Mouse (Mus musculus) mouse trophoblast stem cell (cell line): Measurements from ENCODE around the gene Plxna4.

Experiments used
- in situ Hi-C, 2 experiments: fragments of 300-500 bp; cut with MseI, MboI; formaldehyde crosslinking; loops; 2 replicates in 1 of 2; 3 replicates in 1 of 2; pipeline ENCODE4 v1.15.1; 2025

Gene Plxna4

GRCm38 (mm10) chr6:32588056-32588671, at the start of gene Plxna4:
Gene Plxna4, minus strand, starts transcription at chr6:32588192.
- in situ Hi-C loops = loop anchor here in 1 of 2 experiments (25.0 kb wide), 1 partner anchor 926 kb away; no protein-coding TSS in a partner anchor

- in situ Hi-C loops = no loop called here
These were observed 49.7 kb upstream of the Plxna4 start for GRCm38 (mm10) chr6:32637568-32638183.

DNA sequence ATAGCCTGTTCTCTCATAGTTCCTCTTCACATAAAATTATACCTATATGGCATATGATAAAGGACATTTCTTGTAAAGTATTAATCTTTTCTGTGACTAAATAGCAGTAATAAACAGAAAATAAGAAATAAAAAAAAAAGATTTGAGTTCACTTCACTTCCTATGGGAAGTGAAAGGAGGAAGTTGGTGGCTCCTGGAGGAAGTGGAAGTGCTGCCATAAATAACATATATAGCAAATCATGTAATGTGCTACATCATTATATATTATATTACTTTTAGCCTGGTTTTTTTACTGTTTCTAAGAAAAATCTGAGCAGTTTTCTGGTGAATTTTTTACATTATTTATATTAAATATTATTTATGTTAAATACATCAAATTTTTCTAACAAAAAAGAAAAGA, 22.7 kb upstream of the Plxna4 start:
- in situ Hi-C loops = no loop called here

DNA sequence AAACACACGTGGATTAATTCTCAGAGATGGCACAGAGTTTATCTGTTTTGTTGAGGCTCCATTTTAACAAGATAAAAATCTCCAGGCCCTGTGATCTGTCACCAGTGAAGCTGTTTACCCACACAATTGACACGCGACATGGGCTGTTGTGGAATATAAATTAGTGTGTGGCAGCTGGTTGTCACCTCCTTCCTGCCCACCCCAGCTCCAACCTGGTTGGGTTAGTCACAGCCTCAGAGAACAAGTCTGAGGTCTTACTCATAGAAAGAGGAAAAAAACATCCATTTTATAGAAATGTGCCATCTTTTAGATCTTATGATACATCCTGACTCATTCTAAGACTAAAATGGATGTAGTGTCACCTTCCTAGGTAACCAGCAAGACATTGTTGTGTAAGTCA, 18.8 kb upstream of the Plxna4 start:
- in situ Hi-C loops = no loop called here

DNA sequence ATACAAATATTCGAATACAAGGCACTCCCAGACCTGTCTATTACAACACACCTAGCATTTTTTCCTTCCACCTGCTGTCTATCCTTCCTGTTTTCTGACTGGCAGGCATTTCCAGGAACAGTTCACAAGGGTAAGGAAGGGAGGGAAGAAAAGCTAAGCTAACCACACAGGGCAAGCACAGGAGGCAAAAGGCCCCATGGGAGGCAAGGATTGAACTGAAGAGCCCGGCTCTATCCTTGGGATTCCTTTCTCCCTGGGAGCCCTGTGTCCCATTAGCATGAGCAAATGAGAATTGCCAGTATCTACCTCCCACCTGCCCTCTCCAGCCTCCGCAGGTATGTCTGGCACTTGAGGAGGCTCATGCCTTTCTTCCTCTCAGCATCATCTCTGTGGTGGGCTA, 17.6 kb upstream of the Plxna4 start:
- in situ Hi-C loops = no loop called here

GRCm38 (mm10) chr6:32604901-32605300, 16.9 kb upstream of the Plxna4 start:
- in situ Hi-C loops = no loop called here

DNA sequence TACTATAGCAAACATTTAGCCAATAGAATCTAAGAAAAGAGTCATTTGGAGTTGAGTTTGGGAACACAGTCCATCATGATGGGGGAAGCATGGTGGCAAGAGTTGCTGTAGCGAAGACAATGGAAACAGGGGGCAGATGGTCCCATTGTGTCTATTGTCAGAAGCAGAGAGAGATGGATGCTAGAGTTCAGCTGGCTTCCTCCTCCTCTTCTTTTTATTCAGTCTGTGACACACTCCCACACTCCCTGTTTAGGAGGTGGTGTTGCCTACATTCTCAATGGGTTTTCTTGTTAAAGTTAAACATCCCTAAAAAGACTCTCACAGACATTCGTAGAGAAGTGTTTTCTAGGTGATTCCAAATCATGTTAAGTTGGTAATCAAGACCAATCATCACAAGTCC, 14.1 kb upstream of the Plxna4 start:
- in situ Hi-C loops = no loop called here

GRCm38 (mm10) chr6:32601306-32601705, 13.3 kb upstream of the Plxna4 start:
- in situ Hi-C loops = no loop called here

GRCm38 (mm10) chr6:32595591-32595990, 7.6 kb upstream of the Plxna4 start:
- in situ Hi-C loops = loop anchor here in 1 of 2 experiments (25.0 kb wide), 1 partner anchor 933 kb away; no protein-coding TSS in a partner anchor

- in situ Hi-C loops = loop anchor here (5.0 to 25.0 kb wide), 2 partner anchors 264 to 929 kb away; no protein-coding TSS in a partner anchor
These were observed 3.2 kb upstream of the Plxna4 start for GRCm38 (mm10) chr6:32590979-32591758.

DNA sequence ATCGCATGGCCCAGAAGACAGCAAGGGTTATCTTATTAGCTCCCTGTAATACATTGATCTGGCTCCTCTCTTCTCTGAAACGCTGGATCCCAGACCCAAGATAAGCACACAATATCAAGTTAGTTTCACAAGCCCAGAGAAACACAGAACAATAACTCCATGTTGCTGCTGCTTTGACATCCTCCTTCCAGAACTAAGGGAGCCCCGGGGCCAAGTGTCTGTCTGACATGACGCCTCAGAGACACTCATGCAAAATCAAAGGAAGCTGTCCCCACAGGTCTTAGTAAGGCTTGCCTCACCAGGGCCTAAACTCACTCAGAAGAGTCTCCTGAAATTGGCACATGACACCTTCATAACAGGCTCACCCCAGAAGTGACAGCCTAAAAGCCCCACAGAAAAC, 1.6 kb upstream of the Plxna4 start:
- in situ Hi-C loops = loop anchor here (5.0 to 25.0 kb wide), 2 partner anchors 262 to 927 kb away; no protein-coding TSS in a partner anchor

GRCm38 (mm10) chr6:32587136-32588009, 619 bp downstream of the Plxna4 start:
- in situ Hi-C loops = loop anchor here in 1 of 2 experiments (25.0 kb wide), 1 partner anchor 925 kb away; no protein-coding TSS in a partner anchor

DNA sequence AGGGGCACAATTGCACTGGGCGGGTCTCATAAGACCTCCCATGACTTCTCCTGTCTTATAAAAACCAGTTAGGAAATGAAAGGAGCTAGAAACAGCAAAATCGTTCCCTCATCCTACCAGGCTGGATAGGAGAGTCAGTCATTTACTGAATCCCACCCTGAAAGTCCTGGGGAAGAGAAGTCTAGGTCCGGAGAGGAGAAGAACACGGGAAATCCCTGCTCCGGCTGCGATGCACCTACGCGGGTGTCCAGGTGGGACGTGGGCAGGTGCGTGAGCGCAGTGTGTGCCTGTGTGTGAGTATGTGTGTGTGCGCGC, 1.2 kb downstream of the Plxna4 start:
- in situ Hi-C loops = loop anchor here in 1 of 2 experiments (25.0 kb wide), 1 partner anchor 924 kb away; no protein-coding TSS in a partner anchor

DNA sequence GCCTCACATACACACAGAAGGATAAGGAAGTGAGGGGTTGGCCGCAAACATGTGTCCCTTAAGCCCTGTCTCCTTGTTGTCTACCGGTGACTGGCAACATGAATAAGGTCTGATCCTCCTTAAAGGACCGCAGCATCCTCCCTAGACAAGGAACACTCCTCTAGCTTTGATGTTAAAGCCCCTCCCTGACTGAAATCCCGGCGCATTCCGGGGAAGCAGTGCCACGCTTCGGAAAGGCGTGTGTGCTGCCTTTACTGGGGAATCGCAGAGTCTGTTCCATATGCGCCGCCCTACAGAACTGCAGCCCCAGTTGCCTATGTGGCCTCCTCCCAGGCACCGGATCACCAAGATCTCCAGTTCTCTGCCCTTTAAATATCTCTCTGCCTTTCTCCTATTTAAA, 1.6 kb downstream of the Plxna4 start:
- in situ Hi-C loops = loop anchor here in 1 of 2 experiments (25.0 kb wide), 1 partner anchor 924 kb away; no protein-coding TSS in a partner anchor

GRCm38 (mm10) chr6:32585211-32585610, 2.8 kb downstream of the Plxna4 start:
- in situ Hi-C loops = loop anchor here in 1 of 2 experiments (25.0 kb wide), 1 partner anchor 923 kb away; no protein-coding TSS in a partner anchor

DNA sequence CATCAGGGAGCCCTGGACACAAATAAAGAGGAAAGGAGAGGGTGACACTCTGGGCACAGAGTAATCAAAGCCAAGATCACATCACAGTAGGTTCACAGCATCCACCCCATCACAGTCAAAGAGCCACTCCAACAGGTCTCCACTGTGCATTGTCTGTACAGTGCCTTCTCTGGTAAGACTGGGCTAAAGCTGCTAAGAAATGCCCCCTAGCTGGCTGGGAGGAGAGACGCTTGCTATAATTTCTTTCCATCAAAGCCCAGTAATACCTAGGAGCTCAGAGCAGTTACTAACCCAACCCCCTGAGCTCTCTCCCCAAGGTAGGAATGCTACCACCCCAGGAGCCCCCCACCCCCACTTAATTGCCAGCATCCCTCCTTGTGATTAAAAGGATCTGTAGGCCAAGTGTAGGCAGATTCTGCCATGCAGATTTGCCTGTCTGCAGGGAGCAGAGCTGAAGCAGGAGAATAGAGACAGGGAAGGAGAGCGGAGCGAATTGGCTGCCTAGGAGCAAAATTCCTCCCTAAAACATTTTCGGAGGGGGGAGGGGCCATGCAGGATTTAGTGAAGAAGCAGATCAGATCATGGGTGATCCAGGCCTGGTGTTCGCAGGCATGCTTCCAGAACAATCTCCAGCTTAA, 3.6 kb downstream of the Plxna4 start:
- in situ Hi-C loops = loop anchor here in 1 of 2 experiments (25.0 kb wide), 1 partner anchor 922 kb away; no protein-coding TSS in a partner anchor

- in situ Hi-C loops = loop anchor here in 1 of 2 experiments (25.0 kb wide), 1 partner anchor 921 kb away; no protein-coding TSS in a partner anchor
These were observed 4.4 kb downstream of the Plxna4 start for GRCm38 (mm10) chr6:32583582-32583981.

DNA sequence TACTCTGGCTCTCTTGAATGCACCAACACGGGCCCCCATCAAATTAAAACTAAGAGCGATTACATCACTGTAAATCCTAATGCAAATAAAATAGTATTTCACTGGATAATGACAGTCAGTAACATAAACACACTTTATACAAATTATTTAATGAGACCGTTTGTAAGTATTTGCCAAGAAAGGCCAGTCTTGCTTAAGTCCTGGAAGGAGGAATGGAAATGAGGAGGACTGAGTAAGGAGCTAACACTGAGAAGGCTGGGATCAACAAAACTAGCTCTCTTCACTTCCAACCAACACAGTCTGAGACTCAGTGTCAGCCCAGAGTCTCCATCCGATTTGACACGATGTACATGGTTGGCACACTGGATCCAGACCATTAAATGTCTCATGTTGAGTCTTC, 16.5 kb downstream of the Plxna4 start:
- in situ Hi-C loops = no loop called here

GRCm38 (mm10) chr6:32570445-32570844, 17.5 kb downstream of the Plxna4 start:
- in situ Hi-C loops = no loop called here

DNA sequence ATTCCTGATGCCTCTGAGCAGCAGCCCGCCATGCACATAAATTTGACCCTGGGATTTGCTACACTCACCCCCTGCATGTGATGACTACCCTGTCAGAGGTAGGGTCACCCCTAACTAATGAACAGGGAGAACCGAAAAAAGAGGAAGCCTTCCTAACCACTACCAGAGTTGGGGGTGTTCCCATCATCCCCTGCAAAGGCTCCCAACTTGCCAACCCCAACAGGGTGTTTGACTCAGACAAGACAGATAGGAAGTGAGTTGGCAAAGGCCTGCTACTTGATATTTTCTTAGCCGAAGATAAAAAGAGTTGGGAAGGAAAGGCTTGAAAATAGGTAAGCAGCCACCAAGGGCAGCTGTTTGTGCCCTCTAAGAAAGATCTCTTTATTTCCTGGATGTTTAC, 18.1 kb downstream of the Plxna4 start:
- in situ Hi-C loops = no loop called here

DNA sequence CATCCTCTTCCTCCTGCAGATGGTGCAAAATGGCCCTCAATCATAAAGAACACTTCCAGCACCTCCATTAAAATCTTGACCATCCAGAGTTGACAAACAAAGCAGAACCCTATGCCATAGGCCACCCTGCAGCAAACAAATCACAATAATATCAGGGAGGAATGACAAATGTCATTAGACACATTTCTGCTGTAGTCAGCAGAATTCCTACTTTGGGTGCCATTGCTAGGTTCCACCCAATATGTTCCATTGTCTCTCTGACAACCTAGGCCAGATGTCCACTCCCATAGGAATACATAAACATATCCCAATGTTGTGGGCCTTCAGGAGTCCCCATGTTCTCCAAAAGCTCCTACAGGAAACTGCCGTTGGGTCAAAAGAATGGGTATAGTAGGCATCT, 41.1 kb downstream of the Plxna4 start:
- in situ Hi-C loops = no loop called here
